Mouse (Mus musculus): ENCODE data around the gene Clic4.

DNA sequence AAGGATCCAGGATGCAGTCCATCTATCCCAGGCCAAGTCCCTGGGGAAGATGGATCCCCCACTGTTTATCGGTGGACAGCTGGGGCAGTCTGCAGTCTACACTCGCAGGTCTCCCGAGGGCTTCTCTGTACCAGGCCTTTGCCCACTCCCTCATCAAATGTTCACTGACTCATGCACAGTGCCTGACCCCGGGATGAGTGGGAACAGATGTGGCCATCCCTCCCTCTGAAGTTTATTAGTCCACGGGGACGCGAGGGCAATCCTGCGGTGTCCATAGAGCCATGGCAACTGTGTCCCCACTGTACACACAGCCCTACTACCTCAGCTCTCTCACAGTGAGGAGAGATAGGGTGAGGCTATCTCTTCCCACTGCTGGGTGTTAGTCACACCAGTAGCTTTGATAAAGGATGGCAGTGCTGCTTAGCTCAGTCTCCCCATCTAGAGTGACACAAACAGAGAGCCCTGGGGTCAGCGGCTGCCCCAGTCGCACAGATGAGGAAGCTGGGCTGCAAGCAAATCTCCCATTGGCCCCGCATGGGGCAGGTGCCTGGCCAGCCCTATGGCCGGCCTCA is 101.2 kb downstream of the Clic4 start:
- no peak for TF ChIP-seq CTCF (IDR thresholded peaks at IDR 0.05; ENCODE audit: control insufficient read depth, insufficient read depth, insufficient read length)
- no peak for TF ChIP-seq USF1 (IDR thresholded peaks at IDR 0.05; ENCODE audit: low read depth)
- TF ChIP-seq MAX (IDR thresholded peaks at IDR 0.05) = no peak
- TF ChIP-seq MYOD1 (IDR thresholded peaks at IDR 0.05; ENCODE audit: control insufficient read depth, insufficient read length, low read depth) = peak; percentile 91
- no peak for TF ChIP-seq MYOG (IDR thresholded peaks at IDR 0.05; ENCODE audit: control insufficient read depth, extremely low read depth, insufficient read length)
- no peak for TF ChIP-seq CEBPB (IDR thresholded peaks at IDR 0.05; ENCODE audit: low read depth)

Data from C2C12 (cell line).